Mouse (Mus musculus): ENCODE results near the gene Sec14l1.

GRCm38 (mm10) chr11:117174098-117174892 lies 59.3 kb downstream of the Sec14l1 start:
- TF ChIP-seq EP300 (IDR thresholded peaks at IDR 0.05; ENCODE audit: low read depth) (no peak), CTCF (IDR thresholded peaks at IDR 0.05; ENCODE audit: low read depth) (no peak)
